In the genomic region with DNA sequence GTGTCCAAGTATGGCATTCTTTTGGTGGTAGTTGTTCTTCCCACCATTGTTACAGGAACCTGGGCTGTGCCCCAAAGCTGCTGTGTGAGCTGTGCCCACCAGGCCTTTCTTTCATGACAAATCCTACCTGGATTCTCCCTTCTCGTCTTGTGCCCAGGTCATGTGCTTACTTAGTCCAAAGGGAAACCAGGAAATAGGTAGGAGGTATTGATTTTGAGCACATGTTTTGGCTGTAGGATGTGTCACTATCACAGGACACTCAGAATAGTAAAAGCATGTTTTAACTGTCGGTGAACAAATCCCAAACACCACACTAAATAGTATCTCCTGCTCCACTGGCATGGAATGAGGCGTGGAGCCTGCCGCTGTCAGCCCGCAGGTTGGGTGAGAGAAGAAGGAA, we compare ENCODE assay signal across 19 mouse cellular contexts. TPM values are rescaled to one million over a fixed set of nuclear protein-coding genes. Genes with fewer than 3 reads are reported as not detected.
DNase-seq lines count a peak whose midpoint lies in the region; ATAC-seq and TF ChIP-seq lines count a peak whose summit lies in the region.
"Had no signal": no experiment of that assay in that cellular context is flagged by ENCODE, and none has a peak within 500 bp of the region (broad histone marks: within the 10 kb centered on the region; RNA-seq: fewer than 3 reads in every experiment).

No protein-coding gene starts in this region.

- peak; percentile 66 for DNase-seq in heart, adult 11 months
- DNase-seq in heart, postnatal 4 days = no peak
- no peak for DNase-seq in kidney, adult 2 months
- DNase-seq in kidney, postnatal 36 days = no peak
- DNase-seq in lung, postnatal 0 days (ENCODE audit: low spot score) = no peak
- DNase-seq in lung, adult 2 months = no peak
- no peak for DNase-seq in cerebellum, postnatal 10 days
- DNase-seq: cerebellum, adult 2 months; cerebellum, postnatal 36 days; embryo, embryonic 11 days; layer of hippocampus, postnatal 36 days; thymus, adult 2 months; thymus, postnatal 4 days had no signal

- no peak for TF ChIP-seq CTCF in kidney, adult 2 months (conservative IDR thresholded peaks at IDR 0.05; ENCODE audit: insufficient read depth, insufficient read length, low read depth, low read length)
- TF ChIP-seq CTCF in lung, postnatal 0 days (IDR thresholded peaks at IDR 0.05) = no peak
- TF ChIP-seq CTCF in lung, adult 2 months (IDR thresholded peaks at IDR 0.05; ENCODE audit: insufficient read depth, low read length) = no peak

- no peak for TF ChIP-seq EP300 in lung, postnatal 0 days (IDR thresholded peaks at IDR 0.05)

- H3K27me3 ChIP-seq in kidney, adult 2 months (replicated peaks; ENCODE audit: control insufficient read depth, insufficient read depth, low read length) = no peaks in the 10 kb centered on the region
- H3K27me3 ChIP-seq in lung, postnatal 0 days (replicated peaks; ENCODE audit: insufficient read depth, low read length) = no peaks in the 10 kb centered on the region
- H3K27me3 ChIP-seq: embryonic facial prominence, embryonic 13.5 days; forebrain, embryonic 12.5 days had no signal

- H3K4me1 ChIP-seq in kidney, adult 2 months (ENCODE audit: control insufficient read depth, insufficient read depth, low read length) = peaks cover 6% of the 10 kb centered on the region; the same call in 1 of the 2 replicates
- peaks cover 35% of the 10 kb centered on the region for H3K4me1 ChIP-seq in lung, postnatal 0 days (ENCODE audit: insufficient read depth, low read depth, low read length)
- H3K4me1 ChIP-seq in lung, adult 2 months (ENCODE audit: control insufficient read depth, insufficient read depth, low read length) = peaks cover 40% of the 10 kb centered on the region
- H3K4me1 ChIP-seq: embryonic facial prominence, embryonic 13.5 days; forebrain, embryonic 12.5 days had no signal

- H3K9me3 ChIP-seq in lung, postnatal 0 days (ENCODE audit: low read length) = no peaks in the 10 kb centered on the region
- H3K9me3 ChIP-seq: embryonic facial prominence, embryonic 13.5 days; forebrain, embryonic 12.5 days; hindbrain, embryonic 10.5 days had no signal

- ATAC-seq in lung, postnatal 0 days = no peak
- ATAC-seq: hindbrain, embryonic 16.5 days had no signal

- H3K36me3 ChIP-seq in kidney, adult 2 months (ENCODE audit: control insufficient read depth, insufficient read depth, low read length) = no peaks in the 10 kb centered on the region
- no peaks in the 10 kb centered on the region; the same call in 1 of the 2 replicates for H3K36me3 ChIP-seq in lung, postnatal 0 days (ENCODE audit: insufficient read depth, low read length)

- peak overlapping the region; percentile 76 for H3K27ac ChIP-seq in kidney, adult 2 months (ENCODE audit: insufficient read depth, low read depth, low read length)
- H3K27ac ChIP-seq in lung, postnatal 0 days (ENCODE audit: low read length) = peak overlapping the region; percentile 72
- H3K27ac ChIP-seq: embryonic facial prominence, embryonic 13.5 days; forebrain, embryonic 12.5 days; hindbrain, embryonic 10.5 days had no signal

- no peak overlapping the region for H3K4me2 ChIP-seq in lung, postnatal 0 days (replicated peaks; ENCODE audit: low read depth, low read length)
- H3K4me2 ChIP-seq: embryonic facial prominence, embryonic 13.5 days; forebrain, embryonic 12.5 days; midbrain, embryonic 11.5 days had no signal

- H3K9ac ChIP-seq in lung, postnatal 0 days (replicated peaks; ENCODE audit: low read depth) = no peak overlapping the region
- H3K9ac ChIP-seq: embryonic facial prominence, embryonic 13.5 days; forebrain, embryonic 12.5 days had no signal

- H3K4me3 ChIP-seq in kidney, adult 2 months (ENCODE audit: insufficient read depth, low read depth, low read length) = no peak overlapping the region
- no peak overlapping the region for H3K4me3 ChIP-seq in lung, postnatal 0 days (ENCODE audit: low read depth, low read length)
- no peak overlapping the region for H3K4me3 ChIP-seq in lung, adult 2 months (replicated peaks; ENCODE audit: extremely low read depth, low read depth, low read length)
- H3K4me3 ChIP-seq: embryonic facial prominence, embryonic 13.5 days; erythroblast, embryonic 14.5 days; forebrain, embryonic 12.5 days; hindbrain, embryonic 10.5 days had no signal

- WGBS in kidney, adult 2 months = 86% methylated on average over 5 of the region's 5 CpGs
- 85% methylated on average over 5 of the region's 5 CpGs for WGBS in lung, postnatal 0 days
- 80% methylated on average over 5 of the region's 5 CpGs for WGBS in lung, adult 2 months

- TF ChIP-seq POLR2A in kidney, adult 2 months (IDR thresholded peaks at IDR 0.05; ENCODE audit: low read depth, low read length) = no peak
- no peak for TF ChIP-seq POLR2A in lung, adult 2 months (IDR thresholded peaks at IDR 0.05; ENCODE audit: borderline replicate concordance, extremely low read depth, low read depth, low read length)

RNA-seq across cellular contexts. Expression of a gene that starts 8.5 kb away (rescaled TPM):
- 10 to 100 TPM; 34.4 to 38.0 TPM for total RNA-seq in heart, postnatal 4 days (2021)
- 4.7 and 5.0 TPM in 2 replicates for polyA plus RNA-seq in kidney, adult 2 months (2012; rRNA removed)
- polyA plus RNA-seq in lung, postnatal 0 days (2015; fragmentation: Nextera tagmentation; extraction: Ambion mirVana) = 50.0 and 55.7 TPM in 2 replicates
- 18.2 and 18.4 TPM in 2 replicates for polyA plus RNA-seq in lung, adult 2 months (2012; rRNA removed)

RNA-seq across cellular contexts. Expression of a gene that starts 48.3 kb away (rescaled TPM):
- total RNA-seq in heart, postnatal 4 days (2021) = 10 to 100 TPM; 29.7 to 30.5 TPM
- polyA plus RNA-seq in kidney, adult 2 months (2012; rRNA removed) = 36.2 and 41.1 TPM in 2 replicates
- polyA plus RNA-seq in lung, postnatal 0 days (2015; fragmentation: Nextera tagmentation; extraction: Ambion mirVana) = 39.4 and 44.4 TPM in 2 replicates
- polyA plus RNA-seq in lung, adult 2 months (2012; rRNA removed) = 27.7 and 31.2 TPM in 2 replicates
